Mouse (Mus musculus) brain, embryonic 14.5 days (tissue): ENCODE data around the gene Bhmt2.

Experiments
- CTCF ChIP-seq: fragments of 200-500 bp; IDR thresholded peaks from 2 replicates; pipeline ENCODE4 v1.5.1; 2012; ENCODE audit warnings: inconsistent platforms, mild to moderate bottlenecking, moderate library complexity, borderline replicate concordance; ENCODE audit not compliant: insufficient read depth, insufficient read length; ENCODE audit errors: extremely low read depth
- POLR2A ChIP-seq: fragments of 200-500 bp; IDR thresholded peaks from 2 replicates; pipeline ENCODE4 v1.6.1; 2012; ENCODE audit warnings: mild to moderate bottlenecking, inconsistent platforms, borderline replicate concordance; ENCODE audit not compliant: poor library complexity, insufficient read depth, insufficient read length, severe bottlenecking; ENCODE audit errors: extremely low read depth

DNA sequence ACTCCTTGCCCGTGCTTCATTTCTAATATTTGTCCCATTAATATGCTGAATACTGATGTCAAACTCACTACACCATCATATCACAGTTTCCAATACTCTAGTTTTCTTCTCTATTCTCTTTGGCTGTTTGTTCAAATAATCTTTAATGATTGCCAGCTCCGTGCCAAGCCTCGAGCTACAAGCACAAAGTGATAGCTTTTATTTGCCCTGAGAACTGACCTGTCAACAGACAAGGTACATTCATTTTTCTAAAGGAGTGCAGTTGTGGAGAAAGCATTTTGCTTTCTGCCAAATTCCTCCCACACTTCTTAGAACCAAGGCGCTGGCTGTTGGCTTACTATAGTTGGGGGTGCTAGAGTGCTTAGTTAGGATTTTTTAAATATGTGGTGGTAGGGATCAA lies 33.2 kb upstream of the Bhmt2 start:
- TF ChIP-seq CTCF (no peak), POLR2A (no peak)
